Mouse (Mus musculus): ENCODE data around the gene Mboat7.

DNA sequence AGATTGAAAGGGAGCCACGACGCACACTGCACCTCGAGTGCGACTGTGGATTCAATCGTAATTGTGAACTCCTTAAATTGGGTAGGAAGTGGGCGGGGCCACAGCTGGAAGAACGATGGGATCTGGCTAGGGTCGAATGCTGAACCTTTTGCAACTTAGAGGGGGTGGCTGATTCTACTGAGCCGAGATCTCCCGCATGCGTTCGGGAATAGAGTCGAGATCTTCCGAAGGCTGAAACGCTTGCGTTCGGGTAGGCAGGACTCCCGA is 419 bp upstream of the Mboat7 start:
- TF ChIP-seq USF1 (IDR thresholded peaks at IDR 0.05; ENCODE audit: low read depth) (no peak), CTCF (IDR thresholded peaks at IDR 0.05; ENCODE audit: control insufficient read depth, insufficient read depth, insufficient read length) (no peak), MYOG (IDR thresholded peaks at IDR 0.05; ENCODE audit: control insufficient read depth, extremely low read depth, insufficient read length) (no peak), MYOD1 (IDR thresholded peaks at IDR 0.05; ENCODE audit: control insufficient read depth, insufficient read length, low read depth) (no peak)

Data from C2C12 (cell line).